Mouse (Mus musculus): Measurements from ENCODE around the gene Acot3.

- no peak for TF ChIP-seq CTCF (IDR thresholded peaks at IDR 0.05; ENCODE audit: extremely low read depth, insufficient read depth, low read length)
- no peak for TF ChIP-seq POLR2A (IDR thresholded peaks at IDR 0.05; ENCODE audit: extremely low read depth, insufficient read depth, low read length)
These were observed 43.2 kb upstream of the Acot3 start for GRCm38 (mm10) chr12:84008729-84009128.
